ENCODE assay signal across 29 mouse cellular contexts in genomic region chr14:62842976-62843375, GRCm38 (mm10). TPM values are rescaled to one million over a fixed set of nuclear protein-coding genes. Genes with fewer than 3 reads are reported as not detected.
DNase-seq lines count a peak whose midpoint lies in the region; ATAC-seq and TF ChIP-seq lines count a peak whose summit lies in the region.
"Had no signal": no experiment of that assay in that cellular context is flagged by ENCODE, and none has a peak within 500 bp of the region (broad histone marks: within the 10 kb centered on the region; RNA-seq: fewer than 3 reads in every experiment).

No protein-coding gene starts in this region.

- DNase-seq in heart, adult 11 months, result peak; percentile 76
- DNase-seq in heart, adult 18-20 months, result no peak
- DNase-seq in CD4-positive helper T cell, adult 2 months (ENCODE audit: low read depth, low spot score), result peak; percentile 16
- DNase-seq in lung, postnatal 14 days, result no peak
- no peak for DNase-seq in layer of hippocampus, adult 9-11 months
- DNase-seq: adrenal gland, adult 2 months; adrenal gland, postnatal 36 days; cerebellum, adult 11 months; cerebellum, postnatal 10 days; heart, postnatal 36 days; kidney, postnatal 25 days; liver, embryonic 13.5 days; lung, adult 2 months; lung, postnatal 10 days; right cerebral cortex, adult 18-20 months; spleen, adult 18-20 months; thymus, adult 2 months; thymus, postnatal 36 days had no signal

- no peaks in the 10 kb centered on the region for H3K9me3 ChIP-seq in limb, embryonic 15.5 days
- H3K9me3 ChIP-seq: forebrain, embryonic 15.5 days; limb, embryonic 13.5 days; liver, embryonic 13.5 days; midbrain, embryonic 12.5 days; neural tube, embryonic 12.5 days had no signal

- peak overlapping the region; percentile 89 for H3K27ac ChIP-seq in bone marrow macrophage, adult 2 months (ENCODE audit: insufficient read depth, low read depth, low read length)
- 0 out of 2 replicates have a peak overlapping the region, but pooled peaks have one; percentile 2 for H3K27ac ChIP-seq in limb, embryonic 15.5 days
- H3K27ac ChIP-seq: forebrain, embryonic 15.5 days; hindbrain, embryonic 12.5 days; left cerebral cortex, adult 2 months; limb, embryonic 13.5 days; midbrain, embryonic 12.5 days; neural tube, embryonic 12.5 days had no signal

- no peak overlapping the region for H3K4me3 ChIP-seq in bone marrow macrophage, adult 2 months (ENCODE audit: insufficient read depth, low read length)
- no peak overlapping the region for H3K4me3 ChIP-seq in limb, embryonic 15.5 days
- H3K4me3 ChIP-seq: forebrain, embryonic 15.5 days; hindbrain, embryonic 12.5 days; left cerebral cortex, adult 2 months; limb, embryonic 13.5 days; liver, embryonic 13.5 days; midbrain, embryonic 12.5 days; myocyte; neural tube, embryonic 12.5 days had no signal

- TF ChIP-seq POLR2A in bone marrow macrophage, adult 2 months (IDR thresholded peaks at IDR 0.05; ENCODE audit: borderline replicate concordance, low read depth, low read length), result no peak

- H3K27me3 ChIP-seq in limb, embryonic 15.5 days, result no peaks in the 10 kb centered on the region
- H3K27me3 ChIP-seq: forebrain, embryonic 15.5 days; hindbrain, embryonic 12.5 days; limb, embryonic 13.5 days; midbrain, embryonic 12.5 days; neural tube, embryonic 12.5 days had no signal

- peaks cover 54% of the 10 kb centered on the region for H3K4me1 ChIP-seq in bone marrow macrophage, adult 2 months (ENCODE audit: control insufficient read depth, insufficient read depth, low read length)
- peaks cover 39% of the 10 kb centered on the region for H3K4me1 ChIP-seq in limb, embryonic 15.5 days

- WGBS in limb, embryonic 15.5 days, result 57% methylated on average over 2 of the region's 2 CpGs

- no peak overlapping the region for H3K4me2 ChIP-seq in limb, embryonic 15.5 days
- H3K4me2 ChIP-seq: forebrain, embryonic 15.5 days; hindbrain, embryonic 12.5 days; limb, embryonic 13.5 days; liver, embryonic 13.5 days; midbrain, embryonic 12.5 days; neural tube, embryonic 12.5 days had no signal

- no peak overlapping the region for H3K9ac ChIP-seq in limb, embryonic 15.5 days
- H3K9ac ChIP-seq: forebrain, embryonic 15.5 days; hindbrain, embryonic 12.5 days; limb, embryonic 13.5 days; liver, embryonic 13.5 days; midbrain, embryonic 12.5 days; neural tube, embryonic 12.5 days had no signal

- TF ChIP-seq CTCF in bone marrow macrophage, adult 2 months (IDR thresholded peaks at IDR 0.05; ENCODE audit: low read depth, low read length), result no peak

- no peaks in the 10 kb centered on the region for H3K36me3 ChIP-seq in limb, embryonic 15.5 days
- H3K36me3 ChIP-seq: forebrain, embryonic 15.5 days; hindbrain, embryonic 12.5 days; liver, embryonic 13.5 days had no signal

- ATAC-seq in limb, embryonic 15.5 days (ENCODE audit: insufficient number of reproducible peaks, low FRiP score, low TSS enrichment, low read depth), result no peak
- ATAC-seq: activated CD4-positive, CD25-positive, alpha-beta regulatory T cell, adult 4 months; forebrain, embryonic 15.5 days; intestine, postnatal 0 days had no signal

RNA-seq across cellular contexts. Expression of gene Wdfy2, which starts 5.5 kb away (rescaled TPM):
- total RNA-seq in heart, adult 18-20 months (2021), result 1 to 10 TPM; 6.4 to 6.9 TPM
- polyA plus RNA-seq in bone marrow macrophage, adult 2 months (2012; ENCODE audit: insufficient read depth, insufficient read length, missing spikeins), result 80.6 and 83.5 TPM in 2 replicates
- polyA plus RNA-seq in limb, embryonic 15.5 days (2015; fragmentation: Nextera tagmentation; extraction: Ambion mirVana), result 8.7 and 9.8 TPM in 2 replicates

Comparison
In these comparisons a context has a peak if more than half of its experiments do, and no peak if none do; other contexts are left out.
1. DNase-seq: peak in heart, adult 11 months (single experiment) and CD4-positive helper T cell, adult 2 months (single experiment); none in heart, adult 18-20 months (0 of 2), lung, postnatal 14 days (single experiment) and layer of hippocampus, adult 9-11 months (single experiment).